Comparison of ENCODE assay signal across 10 mouse cellular contexts in genomic region chr9:69470921-69471320, GRCm38 (mm10). TPM values are rescaled to one million over a fixed set of nuclear protein-coding genes. Genes with fewer than 3 reads are reported as not detected.
DNase-seq lines count a peak whose midpoint lies in the region; ATAC-seq and TF ChIP-seq lines count a peak whose summit lies in the region.
"Had no signal": no experiment of that assay in that cellular context is flagged by ENCODE, and none has a peak within 500 bp of the region (broad histone marks: within the 10 kb centered on the region; RNA-seq: fewer than 3 reads in every experiment).

No protein-coding gene starts in this region.

- peaks cover 11% of the 10 kb centered on the region for H3K27me3 ChIP-seq in hindbrain, embryonic 10.5 days (ENCODE audit: insufficient read depth, poor library complexity, severe bottlenecking)
- no peaks in the 10 kb centered on the region for H3K27me3 ChIP-seq in hindbrain, postnatal 0 days (ENCODE audit: insufficient read depth, low read length)
- no peaks in the 10 kb centered on the region for H3K27me3 ChIP-seq in intestine, embryonic 15.5 days (replicated peaks)
- H3K27me3 ChIP-seq: CH12.LX; liver, embryonic 13.5 days had no signal

- DNase-seq in hindbrain, embryonic 10.5 days (ENCODE audit: low spot score) = no peak
- no peak for DNase-seq in hindbrain, postnatal 0 days (ENCODE audit: low spot score)
- peak; percentile 71 for DNase-seq in embryo, embryonic 11 days
- DNase-seq in retina, embryonic 14.5 days (ENCODE audit: low spot score) = peak; percentile 46
- no peak for DNase-seq in cerebellum, postnatal 4 days (ENCODE audit: low spot score in 2 of 2)
- no peak for DNase-seq in frontal cortex, adult 2 months (ENCODE audit: extremely low spot score in 1 of 2, low spot score in 1 of 2)
- DNase-seq: liver, embryonic 13.5 days had no signal

- no peak overlapping the region for H3K4me2 ChIP-seq in hindbrain, postnatal 0 days (ENCODE audit: low read depth, low read length)
- H3K4me2 ChIP-seq in intestine, embryonic 15.5 days (replicated peaks) = peak overlapping the region; percentile 34
- H3K4me2 ChIP-seq: liver, embryonic 13.5 days had no signal

- H3K27ac ChIP-seq in hindbrain, embryonic 10.5 days = peak overlapping the region; percentile 35
- H3K27ac ChIP-seq in hindbrain, postnatal 0 days = no peak overlapping the region
- H3K27ac ChIP-seq in intestine, embryonic 15.5 days = peak overlapping the region; percentile 62
- H3K27ac ChIP-seq: liver, embryonic 13.5 days had no signal

- H3K9me3 ChIP-seq in hindbrain, embryonic 10.5 days = no peaks in the 10 kb centered on the region
- H3K9me3 ChIP-seq in hindbrain, postnatal 0 days (ENCODE audit: low read length) = no peaks in the 10 kb centered on the region
- no peaks in the 10 kb centered on the region for H3K9me3 ChIP-seq in intestine, embryonic 15.5 days
- H3K9me3 ChIP-seq: liver, embryonic 13.5 days had no signal

- no peak overlapping the region for H3K9ac ChIP-seq in hindbrain, postnatal 0 days (replicated peaks; ENCODE audit: low read length)
- no peak overlapping the region for H3K9ac ChIP-seq in intestine, embryonic 15.5 days
- H3K9ac ChIP-seq: liver, embryonic 13.5 days had no signal

- no peak for TF ChIP-seq CTCF in hindbrain, postnatal 0 days (IDR thresholded peaks at IDR 0.05; ENCODE audit: low read depth)

- peaks cover 46% of the 10 kb centered on the region for H3K4me1 ChIP-seq in hindbrain, embryonic 10.5 days (replicated peaks)
- peaks cover 11% of the 10 kb centered on the region; the same call in 1 of the 2 replicates for H3K4me1 ChIP-seq in hindbrain, postnatal 0 days (ENCODE audit: insufficient read depth, low read length)
- H3K4me1 ChIP-seq in intestine, embryonic 15.5 days (replicated peaks) = peaks cover 53% of the 10 kb centered on the region

- 29% methylated on average over 6 of the region's 6 CpGs for WGBS in hindbrain, embryonic 10.5 days
- 17% methylated on average over 6 of the region's 6 CpGs for WGBS in hindbrain, postnatal 0 days
- 18% methylated on average over 6 of the region's 6 CpGs for WGBS in intestine, embryonic 15.5 days

- no peaks in the 10 kb centered on the region for H3K36me3 ChIP-seq in hindbrain, embryonic 10.5 days
- no peaks in the 10 kb centered on the region for H3K36me3 ChIP-seq in hindbrain, postnatal 0 days (ENCODE audit: insufficient read depth, low read length)
- 0 out of 2 replicates have a peak, but pooled peaks cover 3% of the 10 kb centered on the region for H3K36me3 ChIP-seq in intestine, embryonic 15.5 days

- ATAC-seq in hindbrain, postnatal 0 days = no peak
- 0 out of 2 replicates have a peak, but pooled peaks have one; percentile 8 for ATAC-seq in intestine, embryonic 15.5 days
- no peak for ATAC-seq in granulocyte monocyte progenitor cell, adult 5-6 weeks (replicated peaks; ENCODE audit: poor library complexity, severe bottlenecking)

- no peak overlapping the region for H3K4me3 ChIP-seq in hindbrain, embryonic 10.5 days
- no peak overlapping the region for H3K4me3 ChIP-seq in hindbrain, postnatal 0 days (ENCODE audit: low read length)
- no peak overlapping the region for H3K4me3 ChIP-seq in intestine, embryonic 15.5 days (replicated peaks)
- H3K4me3 ChIP-seq: liver, embryonic 13.5 days had no signal

RNA-seq across cellular contexts. Expression of gene Anxa2, which starts 17.5 kb away (rescaled TPM):
- polyA plus RNA-seq in hindbrain, embryonic 10.5 days (2016; fragmentation: Nextera tagmentation; extraction: Ambion mirVana) = 146 and 230 TPM in 2 replicates
- 69.6 and 73.4 TPM in 2 replicates for total RNA-seq in hindbrain, postnatal 0 days (2014; rRNA removed)
- 107 and 108 TPM in 2 replicates for polyA plus RNA-seq in hindbrain, postnatal 0 days (2015; fragmentation: Nextera tagmentation; extraction: Ambion mirVana)
- 462 and 533 TPM in 2 replicates for polyA plus RNA-seq in intestine, embryonic 15.5 days (2015; fragmentation: Nextera tagmentation; extraction: Ambion mirVana)
- polyA plus RNA-seq in frontal cortex, adult 2 months (2012; rRNA removed) = 21.2 and 22.7 TPM in 2 replicates
- 119 and 132 TPM in 2 replicates for total RNA-seq in granulocyte monocyte progenitor cell, adult 5-6 weeks (2014; fragmentation: Nextera tagmentation)
- 95.9 and 98.4 TPM in 2 replicates for total RNA-seq in granulocyte monocyte progenitor cell, adult 5-6 weeks (2017)

Comparison
In these comparisons a context has a peak if more than half of its experiments do, and no peak if none do; other contexts are left out.
1. DNase-seq: peak in embryo, embryonic 11 days (single experiment) and retina, embryonic 14.5 days (single experiment); none in hindbrain, embryonic 10.5 days (single experiment), hindbrain, postnatal 0 days (single experiment), cerebellum, postnatal 4 days (0 of 2) and frontal cortex, adult 2 months (0 of 2).